Mouse (Mus musculus) frontal cortex, adult 2 months (tissue): Measurements from ENCODE around the gene Il16. TPM values are rescaled to one million over a fixed set of nuclear protein-coding genes. Genes with fewer than 3 reads are reported as not detected.

ENCODE experiments used
- DNase-seq, 2 experiments: peaks; one replicate each; pipeline ENCODE4 v3.0.0; 2022; ENCODE audit warnings: low spot score in 1 of 2; ENCODE audit errors: extremely low spot score in 1 of 2
- polyA plus RNA-seq: library from polyadenylated mRNA; depleted of rRNA; stranded (reverse); fragments of >200 nt; gene quantifications from 2 replicates; pipeline ENCODE4 v1.2.3, GENCODE M21; 2012

The Il16 gene
- polyA plus RNA-seq, 1 experiment = 2.0 TPM

GRCm38 (mm10) chr7:83650638-83651037 is 94.9 kb downstream of the Il16 start:
- DNase-seq = no peak

GRCm38 (mm10) chr7:83648807-83649206 is 96.7 kb downstream of the Il16 start:
- DNase-seq = peak; percentile 14 to 53

- no peak for DNase-seq
These were observed 100.0 kb downstream of the Il16 start for GRCm38 (mm10) chr7:83645476-83645875.

GRCm38 (mm10) chr7:83644761-83645160 is 100.8 kb downstream of the Il16 start:
- no peak for DNase-seq

GRCm38 (mm10) chr7:83643581-83643980 is 101.9 kb downstream of the Il16 start:
- no peak for DNase-seq

- no peak for DNase-seq
These were observed 104.4 kb downstream of the Il16 start for GRCm38 (mm10) chr7:83641163-83641562.

- DNase-seq = no peak
These were observed 104.9 kb downstream of the Il16 start for GRCm38 (mm10) chr7:83640581-83640980.

GRCm38 (mm10) chr7:83639084-83639483 is 106.4 kb downstream of the Il16 start:
- no peak for DNase-seq

GRCm38 (mm10) chr7:83637781-83638583 is 107.5 kb downstream of the Il16 start:
- DNase-seq = no peak

- DNase-seq = no peak
These were observed 109.1 kb downstream of the Il16 start for GRCm38 (mm10) chr7:83636425-83636824.

GRCm38 (mm10) chr7:83635726-83636125 is 109.8 kb downstream of the Il16 start:
- no peak for DNase-seq

- DNase-seq = no peak
These were observed 111.7 kb downstream of the Il16 start for GRCm38 (mm10) chr7:83633856-83634255.

- DNase-seq = no peak
These were observed 112.8 kb downstream of the Il16 start for GRCm38 (mm10) chr7:83632682-83633120.

GRCm38 (mm10) chr7:83631828-83632681 is 113.5 kb downstream of the Il16 start, which contains the start of gene Stard5:
TSS of gene Stard5 (plus strand) at chr7:83631959.
- DNase-seq = peak; percentile 83 to 92

- DNase-seq = peak in 1 of 2 experiments; percentile 34
These were observed 114.3 kb downstream of the Il16 start for GRCm38 (mm10) chr7:83631073-83631827.

- no peak for DNase-seq
These were observed 118.2 kb downstream of the Il16 start for GRCm38 (mm10) chr7:83627369-83627768.

GRCm38 (mm10) chr7:83626557-83627257 is 118.8 kb downstream of the Il16 start:
- DNase-seq = no peak

- DNase-seq = no peak
These were observed 121.5 kb downstream of the Il16 start for GRCm38 (mm10) chr7:83624065-83624464.

GRCm38 (mm10) chr7:83622582-83622981 is 122.9 kb downstream of the Il16 start:
- no peak for DNase-seq

- DNase-seq = no peak
These were observed 126.8 kb downstream of the Il16 start for GRCm38 (mm10) chr7:83618709-83619108.
